Mouse (Mus musculus) cerebellum, adult 2 months (tissue): ENCODE results near the gene Dpp6. TPM values are rescaled to one million over a fixed set of nuclear protein-coding genes. Genes with fewer than 3 reads are reported as not detected.
A peak's percentile ranks its signal among the peaks of the same experiment; 100 is the strongest.

Experiments
- DNase-seq, 2 experiments: peaks; one replicate each; pipeline ENCODE4 v3.0.0; 2021
- H3K27ac ChIP-seq: fragments of 200-500 bp; 2 replicates; pipeline ENCODE4 v1.5.1; 2012; ENCODE audit warnings: low read length, control low read depth, inconsistent platforms; ENCODE audit not compliant: insufficient read depth
- H3K27me3 ChIP-seq: fragments of 200-500 bp; 2 replicates; pipeline ENCODE4 v1.6.1; 2012; ENCODE audit warnings: inconsistent platforms, mild to moderate bottlenecking, low read length, moderate library complexity; ENCODE audit not compliant: control insufficient read depth, insufficient read depth
- H3K4me1 ChIP-seq: fragments of 200-500 bp; 2 replicates; pipeline ENCODE4 v1.6.1; 2011; ENCODE audit warnings: low read length; ENCODE audit not compliant: control insufficient read depth, insufficient read depth
- H3K4me3 ChIP-seq: fragments of 200-500 bp; replicated peaks from 2 replicates; pipeline ENCODE3; 2011; ENCODE audit warnings: mild to moderate bottlenecking, low read depth, low read length, control low read depth; ENCODE audit not compliant: insufficient read depth
- CTCF ChIP-seq: fragments of 200-500 bp; IDR thresholded peaks from 2 replicates; pipeline ENCODE4 v1.5.1; 2011; ENCODE audit warnings: low read depth, mild to moderate bottlenecking, control low read depth, low read length, moderate library complexity, borderline replicate concordance; ENCODE audit not compliant: insufficient read depth
- POLR2A ChIP-seq: fragments of 200-500 bp; IDR thresholded peaks from 2 replicates; pipeline ENCODE4 v1.6.1; 2011; ENCODE audit warnings: low read length, control low read depth, borderline replicate concordance; ENCODE audit not compliant: insufficient read depth
- WGBS: fragments of 180-500 bp; shearing (Covaris S2); methylation state at CpG from one replicate; pipeline ENCODE4 v1.1.7; 2018; 5-methylcytosine and 5-hydroxymethylcytosine counted together
- polyA plus RNA-seq: library from polyadenylated mRNA; depleted of rRNA; stranded (reverse); fragments of >200 nt; gene quantifications from 2 replicates; pipeline ENCODE4 v1.2.3, GENCODE M21; 2012

Gene Dpp6
- polyA plus RNA-seq, 1 experiment = 183 TPM

DNA sequence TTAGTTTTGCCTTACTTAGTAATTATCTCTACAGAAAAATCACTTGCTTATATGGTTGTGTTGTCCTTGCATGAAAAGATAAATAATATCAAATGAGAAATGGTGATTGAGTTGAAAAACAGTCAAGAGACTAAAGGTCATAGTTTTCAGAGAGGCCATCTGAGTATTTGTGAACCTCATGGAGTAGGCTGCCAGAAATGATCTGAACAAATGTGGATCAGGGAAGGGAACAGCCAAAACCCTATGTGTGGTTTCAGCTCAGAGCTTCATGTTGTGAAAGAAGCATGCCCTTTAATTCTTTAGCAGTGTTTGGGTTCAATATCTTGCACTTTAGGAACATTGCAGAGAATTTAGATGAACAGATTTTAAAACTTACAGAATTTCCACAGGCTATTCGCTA is 458.9 kb downstream of the Dpp6 start:
- DNase-seq = peak in 1 of 2 experiments; percentile 54
- H3K4me3 ChIP-seq = no peak overlapping the region
- TF ChIP-seq CTCF (no peak), POLR2A (no peak)

GRCm38 (mm10) chr5:27278120-27278645 is 461.2 kb downstream of the Dpp6 start:
- WGBS = 84% methylated on average over 10 of the region's 10 CpGs
- TF ChIP-seq POLR2A (no peak), CTCF (no peak)
- no peaks in the 10 kb centered on the region for H3K27me3 ChIP-seq
- no peak for DNase-seq
- no peak overlapping the region for H3K27ac ChIP-seq
- H3K4me1 ChIP-seq = peaks cover 15% of the 10 kb centered on the region
- H3K4me3 ChIP-seq = no peak overlapping the region

More for the DNA sequence above, 458.9 kb downstream of the Dpp6 start:
- no peak overlapping the region for H3K27ac ChIP-seq
- H3K4me1 ChIP-seq = peaks cover 31% of the 10 kb centered on the region
- 91% methylated on average over 1 of the region's 1 CpGs for WGBS
- H3K27me3 ChIP-seq = no peaks in the 10 kb centered on the region

GRCm38 (mm10) chr5:27286876-27287275 is 469.9 kb downstream of the Dpp6 start:
- no peak overlapping the region for H3K4me3 ChIP-seq
- peaks cover 11% of the 10 kb centered on the region; the same call in 1 of the 2 replicates for H3K4me1 ChIP-seq
- DNase-seq = no peak
- H3K27me3 ChIP-seq = no peaks in the 10 kb centered on the region
- no peak for TF ChIP-seq POLR2A
- TF ChIP-seq CTCF = no peak
- no peak overlapping the region for H3K27ac ChIP-seq
- 66% methylated on average over 4 of the region's 4 CpGs for WGBS

GRCm38 (mm10) chr5:27291378-27291777 is 474.4 kb downstream of the Dpp6 start:
- H3K4me3 ChIP-seq = no peak overlapping the region
- no peak for TF ChIP-seq POLR2A
- no peak for TF ChIP-seq CTCF
- H3K4me1 ChIP-seq = peaks cover 14% of the 10 kb centered on the region; the same call in 1 of the 2 replicates
- no peak for DNase-seq
- no peaks in the 10 kb centered on the region for H3K27me3 ChIP-seq
- 73% methylated on average over 8 of the region's 8 CpGs for WGBS
- no peak overlapping the region for H3K27ac ChIP-seq

- Histone ChIP-seq H3K4me3 (no peak overlapping the region), H3K4me1 (peaks cover 14% of the 10 kb centered on the region; the same call in 1 of the 2 replicates), H3K27ac (no peak overlapping the region), H3K27me3 (no peaks in the 10 kb centered on the region)
- peak in 1 of 2 experiments; percentile 44 for DNase-seq
- WGBS = 38% methylated on average over 7 of the region's 7 CpGs
- TF ChIP-seq POLR2A (no peak), CTCF (no peak)
These were observed 475.2 kb downstream of the Dpp6 start for GRCm38 (mm10) chr5:27292236-27292635.

- Histone ChIP-seq H3K27ac (no peak overlapping the region), H3K27me3 (no peaks in the 10 kb centered on the region), H3K4me3 (no peak overlapping the region), H3K4me1 (no peaks in the 10 kb centered on the region)
- TF ChIP-seq CTCF = no peak
- TF ChIP-seq POLR2A = no peak
- 82% methylated on average over 2 of the region's 2 CpGs for WGBS
- DNase-seq = no peak
These were observed 487.1 kb downstream of the Dpp6 start for GRCm38 (mm10) chr5:27304115-27304514.

DNA sequence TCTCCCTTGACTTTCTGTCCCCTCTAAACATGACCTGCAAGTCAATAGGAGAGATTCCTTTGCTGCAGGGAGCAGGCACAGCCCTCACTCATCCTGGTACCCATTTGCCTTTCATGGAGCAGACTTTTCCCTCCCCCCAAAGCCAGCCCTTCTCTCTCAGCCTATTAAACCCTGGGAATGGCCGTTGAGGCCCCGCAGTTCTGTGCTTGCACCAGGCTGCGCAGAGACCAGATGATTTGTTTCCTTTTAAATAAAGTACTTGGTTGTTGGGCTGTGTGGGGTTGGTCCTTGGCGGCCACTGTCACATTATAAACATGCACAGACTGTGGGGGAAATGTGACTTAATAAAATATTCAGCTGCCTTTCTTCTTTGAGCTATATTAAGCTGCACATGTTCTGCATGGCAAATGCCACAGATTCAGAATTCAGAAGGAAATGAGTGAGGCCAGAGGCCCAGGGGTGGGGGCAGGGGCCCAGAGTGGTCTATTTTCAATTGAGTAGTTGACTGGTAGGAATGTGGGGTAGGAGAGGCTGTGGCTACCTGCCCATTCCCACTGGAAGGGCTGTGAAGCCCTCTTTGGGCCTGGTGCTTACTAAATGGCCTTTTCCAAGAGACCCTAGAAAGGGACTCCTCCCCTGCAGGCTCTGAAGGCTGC is 489.6 kb downstream of the Dpp6 start:
- no peaks in the 10 kb centered on the region for H3K27me3 ChIP-seq
- no peak overlapping the region for H3K4me3 ChIP-seq
- H3K4me1 ChIP-seq = peaks cover 12% of the 10 kb centered on the region; the same call in 1 of the 2 replicates
- no peak for TF ChIP-seq CTCF
- no peak for TF ChIP-seq POLR2A
- no peak for DNase-seq
- no peak overlapping the region for H3K27ac ChIP-seq
- WGBS = 75% methylated on average over 4 of the region's 4 CpGs

GRCm38 (mm10) chr5:27310217-27310616 is 493.2 kb downstream of the Dpp6 start:
- peak; percentile 66 to 77 for DNase-seq
- no peaks in the 10 kb centered on the region for H3K27me3 ChIP-seq
- peak overlapping the region; percentile 54 for H3K27ac ChIP-seq
- 18% methylated on average over 2 of the region's 2 CpGs for WGBS
- TF ChIP-seq POLR2A (no peak), CTCF (no peak)
- H3K4me1 ChIP-seq = peaks cover 17% of the 10 kb centered on the region
- H3K4me3 ChIP-seq = no peak overlapping the region
